Mouse (Mus musculus) ES-E14 (cell line): ENCODE measurements around the gene Lrmda. TPM values are rescaled to one million over a fixed set of nuclear protein-coding genes. Genes with fewer than 3 reads are reported as not detected.

Experiments
- DNase-seq: peaks from one replicate; pipeline ENCODE4 v3.0.0-alpha.2; 2013; ENCODE audit warnings: low read depth, low spot score
- H3K27ac ChIP-seq: 2 replicates; pipeline ENCODE4 v1.5.1; 2012; ENCODE audit warnings: low read depth, mild to moderate bottlenecking, low read length, moderate library complexity, mixed read lengths; ENCODE audit not compliant: poor library complexity, insufficient read depth, severe bottlenecking
- H3K36me3 ChIP-seq: 2 replicates; pipeline ENCODE4 v1.6.1; 2012; ENCODE audit warnings: mild to moderate bottlenecking, low read length, moderate library complexity, mixed read lengths; ENCODE audit not compliant: control insufficient read depth, poor library complexity, insufficient read depth, severe bottlenecking
- H3K4me1 ChIP-seq, 2 experiments: fragments of 150-350 bp in 1 of 2; sonication (generic) in 1 of 2; 2 replicates each; pipeline ENCODE4 v1.6.1; 2012; ENCODE audit warnings: low read length in 2 of 2, mild to moderate bottlenecking in 1 of 2, mixed read lengths in 1 of 2; ENCODE audit not compliant: control insufficient read depth in 2 of 2, insufficient read depth in 2 of 2, poor library complexity in 1 of 2
- H3K4me3 ChIP-seq, 2 experiments: fragments of 150-350 bp in 1 of 2; sonication (generic) in 1 of 2; 2 replicates each; pipeline ENCODE4 v1.5.1; 2012; ENCODE audit warnings: low read length in 2 of 2, low read depth in 1 of 2, mild to moderate bottlenecking in 1 of 2, mixed read lengths in 1 of 2; ENCODE audit not compliant: insufficient read depth in 1 of 2, poor library complexity in 1 of 2, severe bottlenecking in 1 of 2
- H3K9ac ChIP-seq: 2 replicates; pipeline ENCODE4 v1.6.1; 2012; ENCODE audit warnings: low read depth, mild to moderate bottlenecking, low read length, mixed read lengths; ENCODE audit not compliant: poor library complexity, insufficient read depth, severe bottlenecking
- H3K9me3 ChIP-seq: fragments of 150-350 bp; sonication (generic); 2 replicates; pipeline ENCODE4 v1.6.1; 2012; ENCODE audit warnings: low read depth, mild to moderate bottlenecking, low read length; ENCODE audit not compliant: control insufficient read depth, insufficient read depth
- CHD2 ChIP-seq: IDR thresholded peaks from 2 replicates; pipeline ENCODE4 v1.6.1; 2014; ENCODE audit warnings: mild to moderate bottlenecking, low read depth, low read length, inconsistent platforms
- HCFC1 ChIP-seq: IDR thresholded peaks from 2 replicates; pipeline ENCODE4 v1.6.1; 2012; ENCODE audit warnings: low read length, inconsistent platforms, borderline replicate concordance; ENCODE audit not compliant: insufficient read depth
- MAFK ChIP-seq: IDR thresholded peaks from 2 replicates; pipeline ENCODE4 v1.6.1; 2014; ENCODE audit warnings: mild to moderate bottlenecking, low read depth, low read length, inconsistent platforms; ENCODE audit not compliant: insufficient read depth
- ZC3H11A ChIP-seq: IDR thresholded peaks from 2 replicates; pipeline ENCODE4 v1.6.1; 2012; ENCODE audit warnings: low read depth, mild to moderate bottlenecking, inconsistent platforms, low read length, borderline replicate concordance
- ZNF384 ChIP-seq: IDR thresholded peaks from 2 replicates; pipeline ENCODE4 v1.6.1; 2012; ENCODE audit warnings: low read depth, low read length, inconsistent platforms
- in situ Hi-C, 2 experiments: fragments of 600-800 bp; cut with MboI; formaldehyde crosslinking; loops; one replicate each; pipeline ENCODE4 v1.15.1; 2025; ENCODE audit warnings: low sequenced_read_pairs in 2 of 2, inconsistent platforms in 1 of 2; ENCODE audit not compliant: unreplicated experiment in 2 of 2
- total RNA-seq: library from RNA; depleted of rRNA; stranded (reverse); fragments of 300-350 nt; gene quantifications from 2 replicates; pipeline ENCODE4 v1.2.3, GENCODE M21; 2012

The Lrmda gene
- total RNA-seq, 1 experiment, result 0.22 TPM

- H3K4me1 ChIP-seq, result no peaks in the 10 kb centered on the region
- TF ChIP-seq ZC3H11A (no peak), HCFC1 (no peak), MAFK (no peak), CHD2 (no peak), ZNF384 (no peak)
Measured at GRCm38 (mm10) chr14:22198021-22198420, 178.5 kb downstream of the Lrmda start.

GRCm38 (mm10) chr14:22198641-22199425, 179.3 kb downstream of the Lrmda start:
- in situ Hi-C loops, result no loop called here
- Histone ChIP-seq H3K9ac (no peak overlapping the region), H3K4me1 (no peaks in the 10 kb centered on the region), H3K27ac (no peak overlapping the region), H3K36me3 (no peaks in the 10 kb centered on the region), H3K9me3 (no peaks in the 10 kb centered on the region), H3K4me3 (no peak overlapping the region)
- DNase-seq, result no peak
- no peak for TF ChIP-seq MAFK
- no peak for TF ChIP-seq HCFC1
- TF ChIP-seq ZC3H11A, result no peak
- TF ChIP-seq ZNF384, result no peak
- no peak for TF ChIP-seq CHD2

More at GRCm38 (mm10) chr14:22198021-22198420, 178.5 kb downstream of the Lrmda start:
- Histone ChIP-seq H3K27ac (no peak overlapping the region), H3K9ac (no peak overlapping the region), H3K4me3 (no peak overlapping the region), H3K36me3 (no peaks in the 10 kb centered on the region), H3K9me3 (no peaks in the 10 kb centered on the region)
- DNase-seq, result no peak
- in situ Hi-C loops, result no loop called here

GRCm38 (mm10) chr14:22201667-22202066, 182.2 kb downstream of the Lrmda start:
- no peak overlapping the region for H3K9ac ChIP-seq
- H3K4me3 ChIP-seq, result no peak overlapping the region
- no peak for DNase-seq
- H3K4me1 ChIP-seq, result no peaks in the 10 kb centered on the region
- TF ChIP-seq ZNF384 (no peak), HCFC1 (no peak), ZC3H11A (no peak), MAFK (no peak), CHD2 (no peak)
- H3K36me3 ChIP-seq, result no peaks in the 10 kb centered on the region
- in situ Hi-C loops, result no loop called here
- no peak overlapping the region for H3K27ac ChIP-seq
- no peaks in the 10 kb centered on the region for H3K9me3 ChIP-seq

GRCm38 (mm10) chr14:22210601-22211000, 191.1 kb downstream of the Lrmda start:
- in situ Hi-C loops, result no loop called here
- Histone ChIP-seq H3K9ac (no peak overlapping the region), H3K27ac (no peak overlapping the region), H3K4me1 (no peaks in the 10 kb centered on the region), H3K9me3 (no peaks in the 10 kb centered on the region), H3K36me3 (no peaks in the 10 kb centered on the region), H3K4me3 (no peak overlapping the region)
- DNase-seq, result no peak
- TF ChIP-seq ZNF384 (no peak), HCFC1 (no peak), MAFK (no peak), CHD2 (no peak), ZC3H11A (no peak)

DNA sequence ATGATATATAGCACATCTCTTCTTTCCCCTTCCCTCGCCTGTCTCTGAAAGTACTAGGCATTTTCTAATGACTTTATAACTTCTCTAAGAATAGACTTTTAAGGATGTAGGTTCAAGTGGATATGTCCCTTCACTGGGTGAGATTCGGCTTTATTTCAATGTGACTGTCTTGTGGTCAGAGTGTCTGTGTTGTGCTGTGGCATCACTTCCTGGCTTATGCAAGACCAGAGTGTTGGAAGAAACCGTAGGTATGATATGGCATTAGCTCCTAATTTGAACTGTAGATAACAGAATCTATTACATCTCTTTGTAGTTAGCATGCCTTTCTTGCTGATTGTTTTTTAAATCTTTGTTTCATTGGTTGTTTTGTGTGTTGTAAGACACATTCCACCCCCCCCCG, 198.7 kb downstream of the Lrmda start:
- H3K9ac ChIP-seq, result no peak overlapping the region
- in situ Hi-C loops, result no loop called here
- H3K27ac ChIP-seq, result no peak overlapping the region
- H3K9me3 ChIP-seq, result no peaks in the 10 kb centered on the region
- H3K4me1 ChIP-seq, result no peaks in the 10 kb centered on the region
- no peak overlapping the region for H3K4me3 ChIP-seq
- no peak for DNase-seq
- no peaks in the 10 kb centered on the region for H3K36me3 ChIP-seq
- TF ChIP-seq ZC3H11A, result no peak
- no peak for TF ChIP-seq CHD2
- no peak for TF ChIP-seq HCFC1
- no peak for TF ChIP-seq ZNF384
- no peak for TF ChIP-seq MAFK
